Mouse (Mus musculus): ENCODE data around the gene Olfr202. TPM values are rescaled to one million over a fixed set of nuclear protein-coding genes. Genes with fewer than 3 reads are reported as not detected.

Gene Olfr202
- not detected for polyA plus RNA-seq (2014; fragmentation: Illumina TruSeq; extraction: RNeasy Lipid Tissue Mini Kit (QIAGEN cat#74804); ENCODE audit: insufficient read depth, low read depth, low replicate concordance)

DNA sequence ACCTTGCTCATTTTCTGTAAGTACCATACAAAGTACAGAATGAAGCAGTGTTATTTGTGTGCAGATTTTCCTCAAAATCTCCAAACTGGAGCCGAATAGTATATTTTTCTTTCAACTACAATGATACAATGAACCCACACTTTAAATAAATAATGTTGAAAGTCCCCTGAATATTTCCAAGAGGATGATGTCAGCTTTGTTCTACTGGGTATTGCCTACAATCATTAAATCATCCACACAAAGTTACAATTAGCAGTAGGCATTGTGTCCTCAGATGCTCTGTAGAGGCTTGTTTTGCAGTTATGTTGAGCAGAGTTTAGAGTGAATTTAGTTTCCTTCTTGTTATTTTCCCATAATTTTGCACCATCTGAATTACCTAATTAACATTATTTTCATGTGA is at the start of gene Olfr202:
Gene Olfr202, minus strand, starts transcription at position 101 of the 400 bp plus-strand sequence.

GRCm38 (mm10) chr16:59331038-59331437 is 44.4 kb upstream of the Olfr202 start, which contains the start of gene Olfr205:
TSS of gene Olfr205 (minus strand) at chr16:59331138.

GRCm38 (mm10) chr16:59318148-59318547 is 31.6 kb upstream of the Olfr202 start, which contains the start of gene Olfr204:
TSS of gene Olfr204 (minus strand) at chr16:59318248.

DNA sequence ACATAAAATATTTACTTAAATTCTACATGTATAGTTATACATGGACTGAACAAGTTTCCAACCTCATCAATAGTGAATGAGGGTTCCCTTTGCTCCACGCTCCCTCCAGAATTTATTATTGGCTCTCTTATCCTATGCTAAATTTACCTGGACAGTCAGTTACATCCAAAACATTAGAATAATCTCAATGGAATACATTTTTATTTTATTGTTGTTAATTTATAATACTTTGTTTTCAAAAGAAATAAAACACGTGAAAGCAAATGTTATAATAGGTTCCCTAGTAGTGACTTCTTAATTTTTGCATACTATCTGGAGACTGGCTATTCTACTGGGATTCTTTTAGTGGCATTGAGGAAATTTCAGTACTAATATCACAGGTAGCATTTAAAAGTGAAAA is 12.0 kb upstream of the Olfr202 start, which contains the start of gene Olfr203:
Gene Olfr203, plus strand, starts transcription at position 301 of the 400 bp plus-strand sequence.

DNA sequence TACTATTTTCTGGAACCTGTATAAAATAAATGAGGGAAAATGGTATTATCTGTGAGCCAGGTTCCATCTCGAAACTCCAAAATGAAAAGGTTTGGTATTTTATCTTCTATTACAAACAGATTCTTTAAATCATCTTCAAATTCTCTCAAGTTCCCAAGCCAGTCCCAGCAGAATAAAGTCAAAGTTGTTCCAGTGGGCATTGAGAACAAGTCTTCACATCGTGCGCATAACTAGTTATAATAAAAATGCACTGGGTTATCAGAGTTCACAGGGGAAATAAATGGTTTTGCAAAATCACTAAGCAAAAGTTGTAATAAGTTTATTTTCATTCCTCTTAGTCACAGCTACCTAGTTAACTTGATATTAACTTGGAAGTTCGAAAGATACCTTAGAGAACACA is 14.1 kb downstream of the Olfr202 start, which contains the start of gene Olfr201:
Gene Olfr201, minus strand, starts transcription at position 101 of the 400 bp plus-strand sequence.

Other genes with a start within 250 kb of the Olfr202 start
- not detected for gene Olfr187, start 247.0 kb downstream of the Olfr202 start, polyA plus RNA-seq (2014; fragmentation: Illumina TruSeq; extraction: RNeasy Lipid Tissue Mini Kit (QIAGEN cat#74804); ENCODE audit: insufficient read depth, low read depth, low replicate concordance)
- gene Olfr190, start 208.8 kb downstream of the Olfr202 start, polyA plus RNA-seq (2014; fragmentation: Illumina TruSeq; extraction: RNeasy Lipid Tissue Mini Kit (QIAGEN cat#74804); ENCODE audit: insufficient read depth, low read depth, low replicate concordance): not detected
- not detected for gene Olfr191, start 197.0 kb downstream of the Olfr202 start, polyA plus RNA-seq (2014; fragmentation: Illumina TruSeq; extraction: RNeasy Lipid Tissue Mini Kit (QIAGEN cat#74804); ENCODE audit: insufficient read depth, low read depth, low replicate concordance)
- gene Olfr193, start 174.9 kb downstream of the Olfr202 start, polyA plus RNA-seq (2014; fragmentation: Illumina TruSeq; extraction: RNeasy Lipid Tissue Mini Kit (QIAGEN cat#74804); ENCODE audit: insufficient read depth, low read depth, low replicate concordance): not detected
- not detected for gene Olfr194, start 165.7 kb downstream of the Olfr202 start, polyA plus RNA-seq (2014; fragmentation: Illumina TruSeq; extraction: RNeasy Lipid Tissue Mini Kit (QIAGEN cat#74804); ENCODE audit: insufficient read depth, low read depth, low replicate concordance)
- gene Olfr195, start 139.7 kb downstream of the Olfr202 start, polyA plus RNA-seq (2014; fragmentation: Illumina TruSeq; extraction: RNeasy Lipid Tissue Mini Kit (QIAGEN cat#74804); ENCODE audit: insufficient read depth, low read depth, low replicate concordance): not detected
- not detected for gene Olfr196, start 116.3 kb downstream of the Olfr202 start, polyA plus RNA-seq (2014; fragmentation: Illumina TruSeq; extraction: RNeasy Lipid Tissue Mini Kit (QIAGEN cat#74804); ENCODE audit: insufficient read depth, low read depth, low replicate concordance)
- gene Olfr198, start 83.3 kb downstream of the Olfr202 start, polyA plus RNA-seq (2014; fragmentation: Illumina TruSeq; extraction: RNeasy Lipid Tissue Mini Kit (QIAGEN cat#74804); ENCODE audit: insufficient read depth, low read depth, low replicate concordance): not detected
- gene Olfr199, start 67.0 kb downstream of the Olfr202 start, polyA plus RNA-seq (2014; fragmentation: Illumina TruSeq; extraction: RNeasy Lipid Tissue Mini Kit (QIAGEN cat#74804); ENCODE audit: insufficient read depth, low read depth, low replicate concordance): not detected
- gene Olfr201, start 14.2 kb downstream of the Olfr202 start, polyA plus RNA-seq (2014; fragmentation: Illumina TruSeq; extraction: RNeasy Lipid Tissue Mini Kit (QIAGEN cat#74804); ENCODE audit: insufficient read depth, low read depth, low replicate concordance): not detected
- gene Olfr203, start 12.1 kb upstream of the Olfr202 start, polyA plus RNA-seq (2014; fragmentation: Illumina TruSeq; extraction: RNeasy Lipid Tissue Mini Kit (QIAGEN cat#74804); ENCODE audit: insufficient read depth, low read depth, low replicate concordance): not detected
- gene Olfr204, start 31.5 kb upstream of the Olfr202 start, polyA plus RNA-seq (2014; fragmentation: Illumina TruSeq; extraction: RNeasy Lipid Tissue Mini Kit (QIAGEN cat#74804); ENCODE audit: insufficient read depth, low read depth, low replicate concordance): not detected
- gene Olfr205, start 44.3 kb upstream of the Olfr202 start, polyA plus RNA-seq (2014; fragmentation: Illumina TruSeq; extraction: RNeasy Lipid Tissue Mini Kit (QIAGEN cat#74804); ENCODE audit: insufficient read depth, low read depth, low replicate concordance): not detected
- gene Olfr206, start 62.5 kb upstream of the Olfr202 start, polyA plus RNA-seq (2014; fragmentation: Illumina TruSeq; extraction: RNeasy Lipid Tissue Mini Kit (QIAGEN cat#74804); ENCODE audit: insufficient read depth, low read depth, low replicate concordance): not detected
- gene Olfr209, start 77.2 kb upstream of the Olfr202 start, polyA plus RNA-seq (2014; fragmentation: Illumina TruSeq; extraction: RNeasy Lipid Tissue Mini Kit (QIAGEN cat#74804); ENCODE audit: insufficient read depth, low read depth, low replicate concordance): not detected
- gene Gabrr3, start 120.5 kb upstream of the Olfr202 start, polyA plus RNA-seq (2014; fragmentation: Illumina TruSeq; extraction: RNeasy Lipid Tissue Mini Kit (QIAGEN cat#74804); ENCODE audit: insufficient read depth, low read depth, low replicate concordance): not detected
- gene Riox2, start 185.0 kb upstream of the Olfr202 start, polyA plus RNA-seq (2014; fragmentation: Illumina TruSeq; extraction: RNeasy Lipid Tissue Mini Kit (QIAGEN cat#74804); ENCODE audit: insufficient read depth, low read depth, low replicate concordance): 10.7 TPM